Mouse (Mus musculus): ENCODE data around the gene Gm6890. TPM values are rescaled to one million over a fixed set of nuclear protein-coding genes. Genes with fewer than 3 reads are reported as not detected.

Gene Gm6890
- not detected for polyA plus RNA-seq (2017; shearing (Covaris generic))

DNA sequence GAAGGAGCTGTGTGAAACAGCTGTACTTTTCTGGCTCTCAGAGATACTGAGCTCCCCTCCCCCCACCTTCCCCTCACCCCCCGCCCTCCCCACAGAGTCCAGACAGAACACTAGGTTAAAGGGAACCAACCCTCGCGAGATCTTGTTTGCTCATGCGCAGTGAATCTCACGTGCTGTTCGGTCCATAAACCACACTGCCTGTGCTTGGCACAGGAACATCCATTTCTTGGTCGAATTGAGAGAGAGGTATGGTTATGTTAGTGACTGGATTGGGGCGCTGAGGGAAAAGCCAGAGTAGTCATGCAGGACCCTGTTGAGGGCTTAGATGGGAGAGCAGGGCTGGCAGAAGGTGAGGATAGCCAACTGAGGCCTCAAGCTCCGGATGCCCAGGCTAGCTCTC is at the start of gene Gm6890:
Gm6890 (plus strand) TSS at position 301 of the 400 bp plus-strand sequence.

Other genes with a start within 250 kb of the Gm6890 start
- gene Olfr1326-ps1, start 166.0 kb upstream of the Gm6890 start, polyA plus RNA-seq (2017; shearing (Covaris generic)), result 0.13 TPM
- not detected for gene Olfr1325, start 148.2 kb upstream of the Gm6890 start, polyA plus RNA-seq (2017; shearing (Covaris generic))
- not detected for gene Gm5640, start 95.3 kb upstream of the Gm6890 start, polyA plus RNA-seq (2017; shearing (Covaris generic))
- not detected for gene Gm5936, start 96.3 kb downstream of the Gm6890 start, polyA plus RNA-seq (2017; shearing (Covaris generic))

Data from effector memory CD4-positive, alpha-beta T cell, adult 7 months (primary cell).